Mouse (Mus musculus) stomach, postnatal 0 days (tissue): ENCODE results near the gene Rfk. TPM values are rescaled to one million over a fixed set of nuclear protein-coding genes. Genes with fewer than 3 reads are reported as not detected.

Source experiments
- ATAC-seq: fragments of 200-750 bp; cut with Nextera tagmentation; 2 replicates; pipeline ENCODE4 v1.8.0; 2017; ENCODE audit not compliant: low FRiP score, low TSS enrichment
- DNase-seq: peaks from one replicate; pipeline ENCODE4 v3.0.0-alpha.2; 2016; ENCODE audit warnings: low spot score
- H3K27ac ChIP-seq: fragments of 300-500 bp; sonication (generic); replicated peaks from 2 replicates; pipeline ENCODE4 v1.5.1; 2014; ENCODE audit warnings: mild to moderate bottlenecking, control low read depth
- H3K27me3 ChIP-seq: fragments of 300-500 bp; sonication (generic); 2 replicates; pipeline ENCODE4 v1.6.1; 2014; ENCODE audit warnings: low read length; ENCODE audit not compliant: control insufficient read depth, insufficient read depth
- H3K36me3 ChIP-seq: fragments of 300-500 bp; sonication (generic); 2 replicates; pipeline ENCODE4 v1.6.1; 2014; ENCODE audit warnings: low read length, mixed read lengths; ENCODE audit not compliant: control insufficient read depth, insufficient read depth
- H3K4me1 ChIP-seq: fragments of 300-500 bp; sonication (generic); replicated peaks from 2 replicates; pipeline ENCODE4 v1.6.1; 2014; ENCODE audit warnings: antibody characterized with exemption; ENCODE audit not compliant: control insufficient read depth, insufficient read depth
- H3K4me2 ChIP-seq: fragments of 300-500 bp; sonication (generic); replicated peaks from 2 replicates; pipeline ENCODE4 v1.6.1; 2014; ENCODE audit warnings: low read depth, mild to moderate bottlenecking, control low read depth, moderate library complexity
- H3K4me3 ChIP-seq: fragments of 300-500 bp; sonication (generic); 2 replicates; pipeline ENCODE4 v1.5.1; 2014; ENCODE audit warnings: low read depth, low read length, control low read depth
- H3K9ac ChIP-seq: fragments of 300-500 bp; sonication (generic); 2 replicates; pipeline ENCODE4 v1.6.1; 2014; ENCODE audit warnings: mild to moderate bottlenecking, low read length, control low read depth, mixed read lengths
- H3K9me3 ChIP-seq: fragments of 300-500 bp; sonication (generic); 2 replicates; pipeline ENCODE4 v1.6.1; 2016; ENCODE audit warnings: low read length; ENCODE audit not compliant: control insufficient read depth
- CTCF ChIP-seq: IDR thresholded peaks from 2 replicates; pipeline ENCODE4 v1.5.1; 2016; ENCODE audit warnings: antibody characterized with exemption, low read depth, mild to moderate bottlenecking, moderate library complexity
- EP300 ChIP-seq: optimal IDR thresholded peaks from 2 replicates; pipeline ENCODE3; 2016; ENCODE audit warnings: antibody characterized with exemption
- WGBS: fragments of 180-500 bp; shearing (Covaris S2); extraction: QIAGEN DNeasy Blood & Tissue Kit; methylation state at CpG from one replicate; pipeline ENCODE4 v1.1.7; 2014; 5-methylcytosine and 5-hydroxymethylcytosine counted together
- polyA plus RNA-seq: library from polyadenylated mRNA; unstranded; fragments of >200 nt; fragmentation: Nextera tagmentation; extraction: Ambion mirVana; gene quantifications from 2 replicates; pipeline ENCODE4 v1.2.1, GENCODE M21; 2015

The Rfk gene
- polyA plus RNA-seq, 1 experiment from 2014 or later: 145 TPM

- TF ChIP-seq CTCF (peak; percentile 81), EP300 (no peak)
- no peak overlapping the region for H3K4me2 ChIP-seq
- H3K4me3 ChIP-seq: no peak overlapping the region
- H3K4me1 ChIP-seq: 0 out of 2 replicates have a peak, but pooled peaks cover 2% of the 10 kb centered on the region
- no peaks in the 10 kb centered on the region for H3K27me3 ChIP-seq
- DNase-seq: no peak
- no peak overlapping the region for H3K27ac ChIP-seq
- WGBS: 1% methylated on average over 2 of the region's 2 CpGs
- ATAC-seq: no peak
- no peak overlapping the region for H3K9ac ChIP-seq
- no peaks in the 10 kb centered on the region for H3K36me3 ChIP-seq
- H3K9me3 ChIP-seq: no peaks in the 10 kb centered on the region
Observed at GRCm38 (mm10) chr19:17388404-17388803, 5.4 kb upstream of the Rfk start.

GRCm38 (mm10) chr19:17392866-17393265 lies 977 bp upstream of the Rfk start:
- 6% methylated on average over 3 of the region's 3 CpGs for WGBS
- no peak overlapping the region for H3K9ac ChIP-seq
- H3K27ac ChIP-seq: no peak overlapping the region
- ATAC-seq: no peak
- H3K4me2 ChIP-seq: peak overlapping the region; percentile 77
- DNase-seq: peak; percentile 23
- 0 out of 2 replicates have a peak, but pooled peaks cover 2% of the 10 kb centered on the region for H3K4me1 ChIP-seq
- TF ChIP-seq CTCF (no peak), EP300 (no peak)
- H3K9me3 ChIP-seq: no peaks in the 10 kb centered on the region
- no peak overlapping the region for H3K4me3 ChIP-seq
- no peaks in the 10 kb centered on the region for H3K27me3 ChIP-seq
- no peaks in the 10 kb centered on the region for H3K36me3 ChIP-seq

GRCm38 (mm10) chr19:17396802-17397201 lies 3.0 kb downstream of the Rfk start:
- Histone ChIP-seq H3K4me1 (0 out of 2 replicates have a peak, but pooled peaks cover 2% of the 10 kb centered on the region), H3K36me3 (no peaks in the 10 kb centered on the region; the same call in 1 of the 2 replicates), H3K9me3 (no peaks in the 10 kb centered on the region), H3K9ac (no peak overlapping the region), H3K4me2 (no peak overlapping the region), H3K27me3 (no peaks in the 10 kb centered on the region), H3K4me3 (no peak overlapping the region), H3K27ac (no peak overlapping the region)
- 67% methylated on average over 4 of the region's 4 CpGs for WGBS
- TF ChIP-seq EP300: no peak
- TF ChIP-seq CTCF: no peak
- no peak for ATAC-seq
- DNase-seq: no peak

GRCm38 (mm10) chr19:17397922-17398321 lies 4.1 kb downstream of the Rfk start:
- no peak overlapping the region for H3K9ac ChIP-seq
- no peak for TF ChIP-seq EP300
- WGBS: 58% methylated on average over 5 of the region's 5 CpGs

GRCm38 (mm10) chr19:17399965-17400364 lies 6.1 kb downstream of the Rfk start:
- no peak overlapping the region for H3K27ac ChIP-seq
- H3K27me3 ChIP-seq: no peaks in the 10 kb centered on the region
- TF ChIP-seq EP300 (no peak), CTCF (peak; percentile 19; the same call in 1 of the 2 replicates)
- no peak overlapping the region for H3K4me2 ChIP-seq
- no peak for ATAC-seq
- H3K9ac ChIP-seq: no peak overlapping the region
- no peak for DNase-seq
- H3K9me3 ChIP-seq: no peaks in the 10 kb centered on the region
- no peaks in the 10 kb centered on the region for H3K4me1 ChIP-seq
- no peaks in the 10 kb centered on the region; the same call in 1 of the 2 replicates for H3K36me3 ChIP-seq
- 82% methylated on average over 4 of the region's 4 CpGs for WGBS
- H3K4me3 ChIP-seq: no peak overlapping the region

More at GRCm38 (mm10) chr19:17397922-17398321, 4.1 kb downstream of the Rfk start:
- Histone ChIP-seq H3K27ac (no peak overlapping the region), H3K4me1 (0 out of 2 replicates have a peak, but pooled peaks cover 2% of the 10 kb centered on the region), H3K4me2 (no peak overlapping the region), H3K27me3 (no peaks in the 10 kb centered on the region), H3K36me3 (no peaks in the 10 kb centered on the region; the same call in 1 of the 2 replicates), H3K4me3 (no peak overlapping the region), H3K9me3 (no peaks in the 10 kb centered on the region)
- ATAC-seq (no peak), DNase-seq (no peak)

- H3K4me2 ChIP-seq: no peak overlapping the region
- TF ChIP-seq CTCF (no peak), EP300 (no peak)
- H3K4me3 ChIP-seq: no peak overlapping the region
- no peak overlapping the region for H3K27ac ChIP-seq
- no peak overlapping the region for H3K9ac ChIP-seq
- H3K36me3 ChIP-seq: no peaks in the 10 kb centered on the region; the same call in 1 of the 2 replicates
- H3K9me3 ChIP-seq: no peaks in the 10 kb centered on the region
- H3K27me3 ChIP-seq: no peaks in the 10 kb centered on the region
- DNase-seq: no peak
- no peaks in the 10 kb centered on the region for H3K4me1 ChIP-seq
- ATAC-seq: no peak
- 76% methylated on average over 4 of the region's 4 CpGs for WGBS
Observed at GRCm38 (mm10) chr19:17400571-17400970, 6.7 kb downstream of the Rfk start.
